Mouse (Mus musculus) MEL (cell line): ENCODE results near the gene Smarcc2.

Experiments used
- BHLHE40 ChIP-seq: IDR thresholded peaks from 2 replicates; pipeline ENCODE4 v1.6.1; 2012; ENCODE audit warnings: low read depth, mild to moderate bottlenecking, inconsistent platforms, low read length, improper control_type of control experiment, borderline replicate concordance
- CHD2 ChIP-seq: IDR thresholded peaks from 2 replicates; pipeline ENCODE4 v1.6.1; 2011; ENCODE audit warnings: low read length, improper control_type of control experiment
- CTCF ChIP-seq, 3 experiments: IDR thresholded peaks in 2 of 3; conservative IDR thresholded peaks in 1 of 3; 2 replicates each; pipeline ENCODE4 v1.5.1; 2011 to 2012; ENCODE audit warnings: low read length in 3 of 3, low read depth in 2 of 3, mild to moderate bottlenecking in 2 of 3, improper control_type of control experiment in 1 of 3, inconsistent platforms in 1 of 3, mixed read lengths in 1 of 3, moderate library complexity in 1 of 3; ENCODE audit not compliant: control insufficient read depth in 1 of 3, insufficient read depth in 1 of 3, poor library complexity in 1 of 3, severe bottlenecking in 1 of 3
- EP300 ChIP-seq, 2 experiments: IDR thresholded peaks; 2 replicates each; pipeline ENCODE4 v1.6.1; 2011; ENCODE audit warnings: improper control_type of control experiment in 2 of 2, low read length in 2 of 2, low read depth in 1 of 2, mild to moderate bottlenecking in 1 of 2
- GATA1 ChIP-seq: IDR thresholded peaks from 2 replicates; pipeline ENCODE4 v1.6.1; 2011; ENCODE audit warnings: low read depth, low read length, improper control_type of control experiment
- MEF2A ChIP-seq: IDR thresholded peaks from 2 replicates; pipeline ENCODE4 v1.6.1; 2014; ENCODE audit warnings: low read depth, mild to moderate bottlenecking, inconsistent platforms, low read length, improper control_type of control experiment; ENCODE audit not compliant: poor library complexity, insufficient replicate concordance, severe bottlenecking; ENCODE audit errors: extremely low read depth
- MYC ChIP-seq: IDR thresholded peaks from 2 replicates; pipeline ENCODE4 v1.6.1; 2011; ENCODE audit warnings: low read depth, mild to moderate bottlenecking, low read length, improper control_type of control experiment, moderate library complexity
- NRF1 ChIP-seq: IDR thresholded peaks from 2 replicates; pipeline ENCODE4 v1.6.1; 2014; ENCODE audit warnings: low read depth, mild to moderate bottlenecking, inconsistent platforms, low read length, improper control_type of control experiment, moderate library complexity; ENCODE audit not compliant: poor library complexity, insufficient read depth, severe bottlenecking
- POLR2A ChIP-seq, 2 experiments: IDR thresholded peaks; 2 replicates each; pipeline ENCODE4 v1.6.1; 2011 to 2012; ENCODE audit warnings: low read length in 2 of 2, mild to moderate bottlenecking in 2 of 2, control low read depth in 1 of 2, improper control_type of control experiment in 1 of 2, low read depth in 1 of 2, moderate library complexity in 1 of 2; ENCODE audit not compliant: control insufficient read depth in 1 of 2, insufficient read depth in 1 of 2, poor library complexity in 1 of 2
- RAD21 ChIP-seq: IDR thresholded peaks from 2 replicates; pipeline ENCODE4 v1.6.1; 2011; ENCODE audit warnings: mild to moderate bottlenecking, low read depth, low read length, improper control_type of control experiment
- RCOR1 ChIP-seq: IDR thresholded peaks from 2 replicates; pipeline ENCODE4 v1.6.1; 2012; ENCODE audit warnings: low read depth, mild to moderate bottlenecking, inconsistent platforms, low read length, improper control_type of control experiment
- TAL1 ChIP-seq: IDR thresholded peaks from 2 replicates; pipeline ENCODE4 v1.6.1; 2012; ENCODE audit warnings: mild to moderate bottlenecking, inconsistent platforms, low read length, moderate library complexity, mixed read lengths
- USF1 ChIP-seq: IDR thresholded peaks from 2 replicates; pipeline ENCODE4 v1.6.1; 2014; ENCODE audit warnings: low read depth, mild to moderate bottlenecking, inconsistent platforms, low read length, improper control_type of control experiment, moderate library complexity

DNA sequence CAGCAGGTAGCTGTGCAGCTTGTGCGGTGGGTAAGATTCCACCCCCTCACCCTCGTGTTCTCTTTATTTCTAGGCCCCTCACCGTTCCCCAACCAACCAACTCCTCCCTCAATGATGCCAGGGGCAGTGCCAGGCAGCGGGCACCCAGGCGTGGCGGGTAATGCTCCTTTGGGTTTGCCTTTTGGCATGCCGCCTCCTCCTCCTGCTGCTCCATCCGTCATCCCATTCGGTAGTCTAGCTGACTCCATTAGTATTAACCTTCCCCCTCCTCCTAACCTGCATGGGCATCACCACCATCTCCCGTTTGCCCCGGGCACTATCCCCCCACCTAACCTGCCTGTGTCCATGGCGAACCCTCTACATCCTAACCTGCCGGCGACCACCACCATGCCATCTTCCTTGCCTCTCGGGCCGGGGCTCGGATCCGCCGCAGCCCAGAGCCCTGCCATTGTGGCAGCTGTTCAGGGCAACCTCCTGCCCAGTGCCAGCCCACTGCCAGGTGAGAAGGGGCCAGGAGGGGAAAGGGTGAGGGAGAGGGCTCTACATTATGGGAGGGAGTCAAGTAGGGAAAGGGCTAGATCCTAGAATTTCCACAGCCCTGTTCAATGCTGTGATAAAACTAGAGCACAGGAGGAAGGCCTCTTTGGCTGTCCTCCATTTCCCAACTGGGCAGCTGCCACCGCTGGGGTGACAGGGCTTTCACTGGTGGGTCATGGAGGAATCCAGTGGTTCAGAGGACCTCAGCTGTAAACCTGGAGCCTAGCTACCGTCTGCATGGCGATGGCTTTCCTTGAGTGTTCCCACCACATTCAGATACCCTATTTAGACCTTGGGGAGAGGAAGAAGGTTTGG, 29.0 kb downstream of the Smarcc2 start:
- TF ChIP-seq BHLHE40 (no peak), RCOR1 (no peak), POLR2A (IDR thresholded peaks at IDR 0.05; ENCODE audit: control insufficient read depth in 1 of 2, insufficient read depth in 1 of 2, low read depth in 1 of 2, low read length in 2 of 2, poor library complexity in 1 of 2) (no peak), CTCF (IDR thresholded peaks at IDR 0.05 in 2 of 3, conservative IDR thresholded peaks at IDR 0.05 in 1 of 3; ENCODE audit: control insufficient read depth in 1 of 3, insufficient read depth in 1 of 3, low read depth in 2 of 3, low read length in 3 of 3, poor library complexity in 1 of 3, severe bottlenecking in 1 of 3) (no peak), RAD21 (no peak), GATA1 (no peak), CHD2 (no peak), TAL1 (no peak), EP300 (IDR thresholded peaks at IDR 0.05; ENCODE audit: low read depth in 1 of 2, low read length in 2 of 2) (no peak), USF1 (no peak), MEF2A (no peak), MYC (no peak), NRF1 (no peak)
